Mouse (Mus musculus): ENCODE data around the gene Lin9. TPM values are rescaled to one million over a fixed set of nuclear protein-coding genes. Genes with fewer than 3 reads are reported as not detected.
"Not testable (repeated sequence)": the region's sequence is repeated elsewhere in the genome, so short reads cannot be mapped to it uniquely, and the experiment has no call there.

Lin9 gene
- total and polyA plus RNA-seq, 2 experiments from 2014 or later: 4.2 to 11.7 TPM

DNA sequence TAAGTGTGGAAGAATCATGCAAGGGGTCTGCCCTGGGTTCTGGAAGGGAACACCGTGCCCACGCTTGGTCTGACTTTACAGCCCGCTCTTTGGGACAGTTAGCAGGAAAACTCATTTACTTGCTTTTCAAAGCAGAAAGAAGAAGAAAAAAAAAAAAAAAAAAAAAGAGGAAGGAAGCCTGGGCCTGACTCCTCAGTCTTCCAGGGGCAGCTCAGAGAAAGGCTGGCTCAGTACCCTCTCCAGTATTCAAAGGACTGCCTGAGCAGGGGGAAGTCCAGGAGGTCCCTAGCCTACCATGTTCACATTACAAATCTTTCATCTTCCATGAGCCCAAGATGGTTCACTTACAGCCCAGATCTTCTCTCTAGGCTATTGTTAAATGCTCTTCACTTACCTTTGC lies 24.2 kb upstream of the Lin9 start:
- Histone ChIP-seq H3K36me3 (ENCODE audit: insufficient read depth) (no peaks in the 10 kb centered on the region), H3K27me3 (ENCODE audit: insufficient read depth, low read length) (no peaks in the 10 kb centered on the region), H3K9ac (no peak overlapping the region), H3K27ac (ENCODE audit: low read depth, low read length) (no peak overlapping the region), H3K9me3 (ENCODE audit: low read length) (no peaks in the 10 kb centered on the region), H3K4me2 (ENCODE audit: low read depth) (no peak overlapping the region), H3K4me1 (ENCODE audit: insufficient read depth) (no peaks in the 10 kb centered on the region), H3K4me3 (ENCODE audit: low read depth, low read length) (no peak overlapping the region)
- DNase-seq: no peak
- 83% methylated on average over 3 of the region's 3 CpGs for WGBS
- ATAC-seq: no peak
- TF ChIP-seq CTCF (IDR thresholded peaks at IDR 0.05; ENCODE audit: low read depth): no peak

DNA sequence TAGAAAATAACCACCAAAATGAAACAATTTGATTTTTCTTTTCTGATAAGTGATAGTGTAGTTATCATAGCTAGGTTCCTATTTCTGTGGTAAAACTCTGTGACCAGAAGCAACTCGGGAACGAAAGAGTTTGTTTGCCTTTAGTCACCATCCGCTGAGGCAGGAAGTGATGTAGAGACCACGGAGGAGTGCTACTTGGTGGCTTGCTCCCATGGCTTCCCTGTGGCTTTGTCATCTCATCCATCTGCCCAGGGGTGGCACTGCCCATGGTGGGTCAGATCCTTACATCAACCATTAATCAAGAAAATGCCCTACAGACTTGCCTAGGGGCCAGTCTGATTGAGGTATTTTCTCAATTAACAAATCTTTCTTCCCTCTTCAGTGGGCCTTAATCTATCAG lies 18.6 kb upstream of the Lin9 start:
- Histone ChIP-seq H3K9ac (no peak overlapping the region), H3K27ac (ENCODE audit: low read depth, low read length) (no peak overlapping the region), H3K4me3 (ENCODE audit: low read depth, low read length) (no peak overlapping the region), H3K27me3 (ENCODE audit: insufficient read depth, low read length) (no peaks in the 10 kb centered on the region), H3K4me1 (ENCODE audit: insufficient read depth) (no peaks in the 10 kb centered on the region), H3K36me3 (ENCODE audit: insufficient read depth) (no peaks in the 10 kb centered on the region), H3K9me3 (ENCODE audit: low read length) (peaks cover 4% of the 10 kb centered on the region; the same call in 1 of the 2 replicates), H3K4me2 (ENCODE audit: low read depth) (no peak overlapping the region)
- WGBS: 86% methylated on average over 4 of the region's 4 CpGs
- TF ChIP-seq CTCF (IDR thresholded peaks at IDR 0.05; ENCODE audit: low read depth): no peak
- no peak for ATAC-seq
- DNase-seq: no peak

DNA sequence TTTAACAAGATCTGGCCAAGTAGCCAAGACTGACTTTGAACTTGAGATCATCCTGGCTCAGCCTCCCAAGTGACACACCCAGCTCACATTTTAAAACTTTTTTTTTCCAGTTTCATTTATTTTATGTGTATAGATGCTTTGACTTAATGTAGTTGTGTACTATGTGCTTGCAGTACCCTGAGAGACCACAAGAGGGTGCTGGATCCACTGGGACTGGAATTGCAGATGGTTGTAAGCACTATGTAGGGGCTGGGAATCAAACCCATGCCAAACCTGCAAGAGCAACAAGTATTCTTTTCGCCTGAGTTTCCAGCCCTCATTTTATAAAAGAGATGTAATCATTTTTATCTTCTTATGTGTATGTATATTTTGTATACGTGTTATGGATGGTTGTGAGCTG lies 17.0 kb upstream of the Lin9 start:
- no peak overlapping the region for H3K27ac ChIP-seq (ENCODE audit: low read depth, low read length)
- no peak overlapping the region for H3K9ac ChIP-seq
- H3K27me3 ChIP-seq (ENCODE audit: insufficient read depth, low read length): no peaks in the 10 kb centered on the region
- TF ChIP-seq CTCF (IDR thresholded peaks at IDR 0.05; ENCODE audit: low read depth): peak; percentile 34
- H3K4me1 ChIP-seq (ENCODE audit: insufficient read depth): no peaks in the 10 kb centered on the region
- no peak for ATAC-seq
- WGBS: 94% methylated on average over 2 of the region's 2 CpGs
- no peak for DNase-seq
- no peak overlapping the region for H3K4me3 ChIP-seq (ENCODE audit: low read depth, low read length)
- H3K4me2 ChIP-seq (ENCODE audit: low read depth): no peak overlapping the region
- H3K36me3 ChIP-seq (ENCODE audit: insufficient read depth): no peaks in the 10 kb centered on the region
- H3K9me3 ChIP-seq (ENCODE audit: low read length): peaks cover 4% of the 10 kb centered on the region; the same call in 1 of the 2 replicates

DNA sequence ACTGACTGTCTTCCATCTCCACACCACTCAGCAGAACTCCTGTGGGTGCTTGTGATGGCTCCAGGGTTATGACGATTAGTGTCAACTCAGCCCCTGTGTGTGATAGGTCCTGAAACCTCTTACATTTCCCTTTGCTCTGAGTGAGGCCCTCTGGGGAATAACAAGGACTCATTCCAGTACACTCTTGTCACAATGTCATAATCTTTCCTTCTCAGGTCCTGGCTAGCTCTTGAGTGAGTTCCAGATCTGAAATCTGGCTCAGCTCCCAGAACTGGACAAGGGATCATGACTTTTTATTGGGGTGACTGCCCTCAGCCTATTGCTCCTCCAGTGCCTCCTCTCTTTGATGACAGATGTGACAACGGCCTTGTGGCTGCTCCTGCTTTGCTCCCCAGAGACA lies 14.8 kb upstream of the Lin9 start:
- no peak for ATAC-seq
- no peaks in the 10 kb centered on the region for H3K27me3 ChIP-seq (ENCODE audit: insufficient read depth, low read length)
- no peak for DNase-seq
- H3K9me3 ChIP-seq (ENCODE audit: low read length): peaks cover 4% of the 10 kb centered on the region; the same call in 1 of the 2 replicates
- no peak overlapping the region for H3K4me2 ChIP-seq (ENCODE audit: low read depth)
- H3K9ac ChIP-seq: no peak overlapping the region
- H3K36me3 ChIP-seq (ENCODE audit: insufficient read depth): no peaks in the 10 kb centered on the region
- no peak overlapping the region for H3K27ac ChIP-seq (ENCODE audit: low read depth, low read length)
- H3K4me3 ChIP-seq (ENCODE audit: low read depth, low read length): no peak overlapping the region
- TF ChIP-seq CTCF (IDR thresholded peaks at IDR 0.05; ENCODE audit: low read depth): no peak
- H3K4me1 ChIP-seq (ENCODE audit: insufficient read depth): no peaks in the 10 kb centered on the region
- WGBS: 87% methylated on average over 2 of the region's 2 CpGs

DNA sequence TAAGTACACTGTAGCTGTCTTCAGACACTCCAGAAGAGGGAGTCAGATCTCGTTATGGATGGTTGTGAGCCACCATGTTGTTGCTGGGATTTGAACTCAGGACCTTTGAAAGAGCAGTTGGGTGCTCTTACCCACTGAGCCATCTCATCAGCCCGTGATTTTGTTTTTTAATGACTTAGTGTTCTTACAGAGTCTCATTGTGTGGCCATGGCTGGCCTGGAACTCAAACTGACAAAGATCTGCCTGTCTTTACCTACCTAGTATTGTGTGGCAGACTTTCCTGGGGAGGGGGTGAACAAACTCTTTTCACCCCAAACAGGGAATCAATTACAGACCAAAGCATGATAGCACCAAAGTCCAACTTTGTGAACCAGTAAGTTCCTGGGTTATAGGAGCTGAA lies 3.2 kb upstream of the Lin9 start:
- not testable (repeated sequence) for ATAC-seq; H3K27ac ChIP-seq (ENCODE audit: low read depth, low read length); H3K27me3 ChIP-seq (ENCODE audit: insufficient read depth, low read length); H3K4me3 ChIP-seq (ENCODE audit: low read depth, low read length); H3K4me1 ChIP-seq (ENCODE audit: insufficient read depth); DNase-seq; H3K36me3 ChIP-seq (ENCODE audit: insufficient read depth); H3K9ac ChIP-seq; H3K4me2 ChIP-seq (ENCODE audit: low read depth); H3K9me3 ChIP-seq (ENCODE audit: low read length)
- 82% methylated on average over 2 of the region's 2 CpGs for WGBS

DNA sequence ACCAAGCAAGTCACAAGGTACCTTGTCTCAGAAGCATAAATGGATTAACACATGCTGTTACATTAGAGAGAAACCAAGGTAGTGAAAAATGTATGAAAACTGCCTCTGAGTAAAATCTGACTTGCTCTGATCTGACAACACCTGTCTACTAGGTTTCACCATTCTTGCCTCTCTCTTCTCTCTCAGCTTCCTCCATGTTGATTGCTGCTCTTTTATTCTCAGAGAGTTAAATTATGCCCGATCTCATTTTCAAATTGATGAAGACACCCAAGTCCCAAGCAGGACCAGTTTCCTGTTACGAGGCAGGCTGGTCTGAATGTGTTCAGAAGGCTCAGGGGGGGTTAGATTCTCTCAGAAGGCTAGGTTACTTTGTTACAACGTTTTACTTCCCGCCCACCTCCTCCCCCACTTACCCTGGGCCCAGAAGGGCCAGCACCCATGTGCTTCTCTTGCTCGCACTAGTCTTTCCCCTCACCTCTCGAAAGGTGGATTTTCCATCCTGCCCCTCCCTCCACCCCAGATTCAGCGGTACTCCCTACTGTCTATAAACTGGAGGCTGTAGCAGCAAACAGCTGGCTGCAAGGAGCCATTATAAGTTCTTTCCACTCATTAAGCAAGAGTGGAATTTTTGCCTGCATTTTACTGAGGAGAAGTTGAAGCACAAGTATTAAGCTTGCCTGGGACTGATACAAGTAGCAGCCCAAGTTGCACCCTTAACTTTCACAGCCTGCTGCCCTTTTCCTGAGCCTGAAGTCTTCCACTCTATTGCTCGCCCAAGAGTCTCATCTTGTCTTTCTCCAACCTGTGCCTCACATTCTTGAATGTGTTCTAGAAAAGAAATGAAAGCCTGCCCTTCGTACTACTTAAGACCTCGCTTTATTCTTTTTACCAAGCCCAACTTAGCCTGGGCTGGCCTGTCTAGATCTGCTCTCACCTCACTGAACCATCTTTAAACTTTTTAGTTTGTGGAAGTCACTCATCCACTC lies 1.2 kb upstream of the Lin9 start:
- DNase-seq (no peak), ATAC-seq (no peak)
- peak overlapping the region; percentile 78 for H3K4me3 ChIP-seq (ENCODE audit: low read depth, low read length)
- TF ChIP-seq CTCF (IDR thresholded peaks at IDR 0.05; ENCODE audit: low read depth): no peak
- WGBS: 35% methylated on average over 10 of the region's 10 CpGs
- H3K9ac ChIP-seq: no peak overlapping the region
- H3K4me2 ChIP-seq (ENCODE audit: low read depth): peak overlapping the region; percentile 87
- no peaks in the 10 kb centered on the region for H3K36me3 ChIP-seq (ENCODE audit: insufficient read depth)
- H3K4me1 ChIP-seq (ENCODE audit: insufficient read depth): peaks cover 6% of the 10 kb centered on the region; the same call in 1 of the 2 replicates
- H3K27ac ChIP-seq (ENCODE audit: low read depth, low read length): no peak overlapping the region
- H3K27me3 ChIP-seq (ENCODE audit: insufficient read depth, low read length): no peaks in the 10 kb centered on the region
- H3K9me3 ChIP-seq (ENCODE audit: low read length): no peaks in the 10 kb centered on the region

DNA sequence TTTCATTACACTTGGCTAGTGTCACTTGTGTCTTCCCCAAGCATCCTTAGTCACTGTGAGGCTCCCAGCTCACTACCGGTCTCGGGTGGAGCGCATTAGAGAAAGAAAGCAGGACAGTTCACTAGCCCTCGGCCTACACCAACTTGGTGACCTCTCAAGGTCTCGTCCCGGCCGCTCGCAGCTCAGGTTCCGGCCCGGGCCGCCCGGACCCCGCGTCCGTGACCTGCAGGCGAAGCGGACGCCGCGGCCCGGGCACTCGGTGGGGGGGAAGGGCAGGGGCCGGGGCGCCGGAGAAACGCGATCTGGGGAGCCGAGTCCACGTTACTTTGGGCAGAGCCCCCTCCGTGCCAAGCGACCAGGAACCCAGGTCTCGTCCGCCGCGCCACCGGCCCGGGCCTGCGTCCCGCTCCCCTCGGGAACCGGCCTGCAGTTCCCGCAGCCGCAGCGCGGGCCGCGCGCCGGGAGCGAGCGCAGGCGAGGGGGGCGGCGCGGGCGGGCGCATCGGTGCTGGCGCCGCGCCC lies 285 bp upstream of the Lin9 start:
- ATAC-seq: peak; percentile 86
- H3K9me3 ChIP-seq (ENCODE audit: low read length): no peaks in the 10 kb centered on the region
- H3K36me3 ChIP-seq (ENCODE audit: insufficient read depth): no peaks in the 10 kb centered on the region
- peak overlapping the region; percentile 84 for H3K27ac ChIP-seq (ENCODE audit: low read depth, low read length)
- peak overlapping the region; percentile 78 for H3K4me3 ChIP-seq (ENCODE audit: low read depth, low read length)
- no peaks in the 10 kb centered on the region for H3K27me3 ChIP-seq (ENCODE audit: insufficient read depth, low read length)
- TF ChIP-seq CTCF (IDR thresholded peaks at IDR 0.05; ENCODE audit: low read depth): 0 out of 2 replicates have a peak, but pooled peaks have one; percentile 9
- peaks cover 6% of the 10 kb centered on the region; the same call in 1 of the 2 replicates for H3K4me1 ChIP-seq (ENCODE audit: insufficient read depth)
- H3K4me2 ChIP-seq (ENCODE audit: low read depth): peak overlapping the region; percentile 87
- WGBS: under 1% methylated on average over 45 of the region's 61 CpGs
- peak; percentile 57 for DNase-seq
- H3K9ac ChIP-seq: peak overlapping the region; percentile 80

Measured in forebrain, postnatal 0 days (tissue).